Mouse (Mus musculus): ENCODE measurements at regions not wholly inside any gene's neighbourhood (a gene's known extent, or its start where the extent isn't known, plus 50 kb on each side); places are given as distances from the start of the nearest gene placed in this dataset.

DNA sequence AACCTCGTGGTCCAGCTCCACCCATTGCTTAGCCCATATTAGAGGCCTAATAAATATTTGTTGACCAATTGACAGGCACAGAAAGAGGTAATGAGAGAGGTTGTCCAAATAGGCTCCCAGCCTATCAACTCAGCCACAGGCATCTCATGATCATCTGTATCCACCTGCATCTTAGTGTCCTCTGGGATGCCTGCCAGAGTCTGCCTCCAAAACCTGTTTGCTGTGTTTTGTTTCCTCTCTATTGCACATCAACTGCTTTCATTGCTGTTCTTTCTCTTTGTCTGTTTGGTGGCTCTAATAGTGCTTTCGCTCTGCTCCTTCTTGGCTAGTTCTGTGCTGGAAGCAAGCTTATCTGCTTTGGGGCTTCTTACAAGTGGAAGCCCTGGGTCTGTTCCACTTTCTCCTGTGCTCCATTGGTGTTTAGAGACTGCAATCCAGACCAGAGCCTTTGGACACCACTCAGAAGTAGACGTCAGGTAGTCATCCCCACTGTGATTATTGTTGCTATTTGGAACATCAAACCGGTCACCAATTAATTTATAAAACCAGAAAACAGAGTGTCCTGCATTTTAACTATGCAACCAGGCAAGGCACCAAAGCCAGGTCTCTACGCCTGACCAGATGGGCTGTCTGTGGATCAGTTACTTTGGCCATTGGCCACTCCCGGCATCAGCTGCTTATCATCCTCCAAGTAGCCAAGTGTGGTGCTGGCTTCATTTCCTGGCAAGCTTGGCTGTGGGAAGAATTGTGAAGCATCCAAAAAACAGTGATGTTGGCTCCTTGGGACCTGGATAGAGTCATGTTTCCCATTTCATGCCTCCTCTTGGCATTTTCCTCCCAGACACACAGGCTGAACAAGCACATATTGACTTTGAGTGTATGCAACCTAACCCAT lies 74.5 kb upstream of the Hs3st4 start:
- H3K27ac ChIP-seq: no peak overlapping the region
- H3K36me3 ChIP-seq: no peaks in the 10 kb centered on the region
- no peaks in the 10 kb centered on the region for H3K9me3 ChIP-seq (replicated peaks)
- H3K4me1 ChIP-seq (replicated peaks): no peaks in the 10 kb centered on the region
- 65% methylated on average over 6 of the region's 6 CpGs for WGBS
- H3K9ac ChIP-seq: no peak overlapping the region
- H3K4me3 ChIP-seq: no peak overlapping the region
- no peak for ATAC-seq (replicated peaks; ENCODE audit: insufficient number of reproducible peaks, insufficient read depth, low FRiP score, low read depth)
- no peak overlapping the region for H3K4me2 ChIP-seq
- no peaks in the 10 kb centered on the region for H3K27me3 ChIP-seq

GRCm38 (mm10) chr7:123921461-123921860 lies 61.2 kb upstream of the Hs3st4 start:
- no peaks in the 10 kb centered on the region for H3K36me3 ChIP-seq
- H3K4me1 ChIP-seq (replicated peaks): no peaks in the 10 kb centered on the region
- no peak overlapping the region for H3K9ac ChIP-seq
- WGBS: 84% methylated on average over 2 of the region's 2 CpGs
- H3K9me3 ChIP-seq (replicated peaks): no peaks in the 10 kb centered on the region
- ATAC-seq (replicated peaks; ENCODE audit: insufficient number of reproducible peaks, insufficient read depth, low FRiP score, low read depth): no peak
- H3K27ac ChIP-seq: no peak overlapping the region
- H3K27me3 ChIP-seq: no peaks in the 10 kb centered on the region
- no peak overlapping the region for H3K4me2 ChIP-seq
- no peak overlapping the region for H3K4me3 ChIP-seq

- no peaks in the 10 kb centered on the region for H3K4me1 ChIP-seq (replicated peaks)
- ATAC-seq (replicated peaks; ENCODE audit: insufficient number of reproducible peaks, insufficient read depth, low FRiP score, low read depth): no peak
- no peak overlapping the region for H3K4me3 ChIP-seq
- no peak overlapping the region for H3K4me2 ChIP-seq
- H3K9ac ChIP-seq: no peak overlapping the region
- no peaks in the 10 kb centered on the region for H3K36me3 ChIP-seq
- H3K27ac ChIP-seq: no peak overlapping the region
- H3K9me3 ChIP-seq (replicated peaks): no peaks in the 10 kb centered on the region
- 60% methylated on average over 7 of the region's 7 CpGs for WGBS
- H3K27me3 ChIP-seq: no peaks in the 10 kb centered on the region
Measured at GRCm38 (mm10) chr7:123932486-123932885, 50.2 kb upstream of the Hs3st4 start.
